Mouse (Mus musculus) lung, adult 2 months (tissue): ENCODE measurements around the gene Atp5j2.

Experiments
- CTCF ChIP-seq: fragments of 200-500 bp; IDR thresholded peaks from 2 replicates; pipeline ENCODE4 v1.5.1; 2011; ENCODE audit warnings: mild to moderate bottlenecking, low read length, control low read depth; ENCODE audit not compliant: insufficient read depth
- POLR2A ChIP-seq: fragments of 200-500 bp; IDR thresholded peaks from 2 replicates; pipeline ENCODE4 v1.6.1; 2011; ENCODE audit warnings: low read depth, mild to moderate bottlenecking, control low read depth, low read length, borderline replicate concordance; ENCODE audit errors: extremely low read depth

DNA sequence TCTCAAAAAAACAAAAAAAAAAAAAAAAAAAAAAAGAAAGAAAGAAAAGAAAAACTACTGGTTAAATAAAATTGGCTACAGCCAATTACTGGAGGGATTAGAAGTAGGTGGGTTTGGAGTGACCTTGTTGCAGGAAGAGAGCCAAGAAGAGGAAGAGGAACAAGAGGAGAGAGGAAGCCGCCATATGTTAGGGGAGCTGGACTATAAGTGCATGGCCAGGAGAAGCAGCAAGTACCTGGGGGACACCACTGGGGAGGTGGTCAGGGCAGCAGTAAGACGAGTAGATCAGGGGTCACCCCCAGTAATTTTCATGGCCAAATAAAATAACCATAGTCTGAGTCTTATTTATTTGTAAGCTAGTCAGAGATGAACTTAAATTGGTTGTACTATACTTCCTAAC is 6.6 kb downstream of the Atp5j2 start:
- TF ChIP-seq CTCF (no peak), POLR2A (no peak)
